Mouse (Mus musculus) urinary bladder, postnatal 0 days (tissue): ENCODE results near the gene Defb11. TPM values are rescaled to one million over a fixed set of nuclear protein-coding genes. Genes with fewer than 3 reads are reported as not detected.

Experiments
- polyA plus RNA-seq: library from polyadenylated mRNA; unstranded; fragments of >200 nt; fragmentation: Nextera tagmentation; extraction: Ambion mirVana; gene quantifications from 2 replicates; pipeline ENCODE4 v1.2.1, GENCODE M21; 2015

Gene Defb11
- not detected in 2 replicates for polyA plus RNA-seq

DNA sequence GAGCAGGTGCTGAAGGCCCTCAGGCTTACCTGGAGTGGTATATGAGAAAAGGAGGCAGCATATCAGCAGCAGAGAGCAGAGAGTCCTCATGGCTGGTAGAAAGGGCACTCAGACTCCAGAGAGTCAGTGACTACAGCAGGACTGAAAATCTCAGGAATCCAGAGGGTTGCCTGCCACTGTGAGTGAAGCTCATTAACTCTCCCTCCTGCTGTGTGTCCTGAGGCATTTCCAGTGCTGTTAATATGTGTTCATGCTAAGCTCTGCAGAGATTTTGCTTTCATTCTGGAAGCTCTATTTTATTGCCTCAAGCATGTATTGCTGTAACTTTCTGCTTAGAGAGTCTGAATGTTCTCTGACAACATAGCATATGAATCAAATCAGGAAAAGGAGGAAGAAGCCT lies at the start of gene Defb11:
Defb11 (minus strand) TSS at position 123 of the 400 bp plus-strand sequence.

DNA sequence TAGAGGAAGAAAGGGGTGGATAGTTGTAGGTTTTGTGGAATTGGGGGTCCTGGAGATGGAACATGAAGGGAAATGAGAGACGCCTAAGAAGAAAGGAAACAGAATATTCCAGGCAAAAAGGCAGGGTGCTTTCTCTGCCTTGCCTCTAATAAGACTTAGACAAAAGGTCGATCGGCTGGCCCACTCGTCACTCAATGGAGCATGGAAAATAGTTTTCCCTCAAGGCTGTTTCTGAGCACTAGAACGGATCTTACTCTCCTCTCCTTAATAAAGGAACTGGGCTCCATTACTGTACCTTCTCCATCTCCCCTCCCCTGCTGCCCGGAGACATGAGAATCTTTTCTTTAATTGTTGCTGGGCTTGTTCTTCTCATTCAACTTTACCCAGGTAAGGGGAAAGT lies 40.2 kb upstream of the Defb11 start, which contains the start of gene Defb13:
Defb13 (plus strand) TSS at position 301 of the 400 bp plus-strand sequence.

DNA sequence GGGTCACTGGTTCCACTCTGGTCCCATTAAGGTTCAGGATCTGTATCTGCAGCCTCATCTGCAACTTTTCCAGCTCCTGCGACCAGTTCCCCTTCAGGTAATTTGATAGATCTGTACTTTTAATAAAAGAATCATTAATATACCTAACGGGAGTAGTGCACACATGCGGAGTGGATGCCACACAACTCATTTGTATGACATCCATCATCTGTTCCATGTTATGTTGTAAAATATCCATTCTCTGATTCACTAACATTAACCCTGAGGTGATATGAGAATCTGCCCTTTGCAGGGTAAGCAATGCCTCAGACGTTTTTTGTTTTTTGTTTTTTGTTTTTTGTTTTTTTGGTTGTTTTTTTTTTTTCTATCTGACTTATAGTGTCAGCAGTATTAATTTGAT lies 31.8 kb upstream of the Defb11 start, which contains the start of gene Defb35:
Defb35 (plus strand) TSS at position 301 of the 400 bp plus-strand sequence.

DNA sequence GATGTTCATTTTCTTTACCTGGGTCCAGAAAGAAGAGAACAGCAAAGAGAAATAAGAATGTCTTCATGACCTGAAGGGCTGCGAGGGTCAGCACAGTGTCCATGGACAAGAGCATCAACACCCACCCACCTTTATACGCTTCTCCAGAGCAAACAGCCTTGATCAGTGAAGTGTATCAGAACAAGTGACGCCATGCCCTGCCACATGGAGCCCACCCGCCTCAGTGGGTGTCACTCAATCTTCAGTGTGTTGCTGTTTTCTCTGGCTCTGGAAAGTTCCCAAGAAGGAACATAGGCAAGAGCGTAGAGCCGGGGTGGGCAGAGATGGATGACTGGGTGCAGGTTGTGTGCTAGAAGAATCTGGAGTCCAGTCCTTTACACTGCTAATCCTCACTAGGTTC lies 26.4 kb upstream of the Defb11 start, which contains the start of gene Defb15:
Defb15 (minus strand) TSS at position 101 of the 400 bp plus-strand sequence.

DNA sequence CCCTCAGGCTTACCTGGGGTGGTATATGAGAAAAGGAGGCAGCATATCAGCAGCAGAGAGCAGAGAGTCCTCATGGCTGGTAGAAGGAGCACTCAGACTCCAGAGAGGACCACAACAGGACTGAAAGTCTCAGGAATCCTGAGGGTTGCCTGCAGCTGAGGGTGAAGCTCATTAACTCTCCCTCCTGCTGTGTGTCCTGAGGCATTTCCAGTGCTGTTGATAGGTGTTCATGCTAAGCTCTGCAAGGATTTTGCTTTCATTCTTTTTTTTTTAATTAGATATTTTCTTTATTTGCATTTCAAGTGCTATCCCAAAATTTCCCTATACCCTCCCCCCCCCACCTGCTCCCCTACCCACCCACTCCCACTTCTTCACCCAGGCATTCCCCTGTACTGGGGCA lies 20.9 kb downstream of the Defb11 start, which contains the start of gene Defb9:
Defb9 (minus strand) TSS at position 101 of the 400 bp plus-strand sequence.

DNA sequence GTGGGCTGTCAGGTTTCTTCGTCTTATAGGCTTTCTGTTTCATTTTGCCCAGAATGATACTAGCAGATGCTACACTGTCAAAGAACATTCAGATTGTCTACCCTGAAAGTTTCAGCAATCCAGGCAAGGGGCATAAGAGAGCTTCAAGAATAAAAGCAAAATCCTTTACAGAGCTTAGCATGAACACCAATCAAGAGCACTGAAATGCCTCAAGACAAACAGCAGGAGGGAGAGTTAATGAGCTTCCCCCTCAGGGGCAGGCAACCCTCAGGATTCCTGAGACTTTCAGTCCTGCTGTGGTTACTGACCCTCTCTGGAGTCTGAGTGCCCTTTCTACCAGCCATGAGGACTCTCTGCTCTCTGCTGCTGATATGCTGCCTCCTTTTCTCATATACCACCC lies 47.6 kb downstream of the Defb11 start, which contains the start of gene Defb10:
Defb10 (plus strand) TSS at position 316 of the 400 bp plus-strand sequence.

Other genes starting within 250 kb of the Defb11 start
- not detected in 2 replicates for gene Defa34, start 240.6 kb downstream of the Defb11 start, polyA plus RNA-seq
- not detected in 2 replicates for gene AY761184, start 202.8 kb downstream of the Defb11 start, polyA plus RNA-seq
- not detected in 2 replicates for gene Defa24, start 171.9 kb downstream of the Defb11 start, polyA plus RNA-seq
- not detected in 2 replicates for gene Defb50, start 82.9 kb downstream of the Defb11 start, polyA plus RNA-seq
- gene Defb2, start 66.5 kb downstream of the Defb11 start, polyA plus RNA-seq = not detected in 2 replicates
- gene Defb10, start 47.5 kb downstream of the Defb11 start, polyA plus RNA-seq = not detected in 2 replicates
- not detected in 2 replicates for gene Defb9, start 21.0 kb downstream of the Defb11 start, polyA plus RNA-seq
- gene Defb15, start 26.3 kb upstream of the Defb11 start, polyA plus RNA-seq = not detected in 2 replicates
- gene Defb35, start 31.9 kb upstream of the Defb11 start, polyA plus RNA-seq = not detected in 2 replicates
- not detected in 2 replicates for gene Defb13, start 40.4 kb upstream of the Defb11 start, polyA plus RNA-seq
- not detected in 2 replicates for gene Fam90a1a, start 52.3 kb upstream of the Defb11 start, polyA plus RNA-seq
- gene Ccdc70, start 63.4 kb upstream of the Defb11 start, polyA plus RNA-seq = not detected in 2 replicates
- gene Atp7b, start 153.9 kb upstream of the Defb11 start, polyA plus RNA-seq = 0.08 and 0.10 TPM in 2 replicates
- gene Alg11, start 154.3 kb upstream of the Defb11 start, polyA plus RNA-seq = 15.9 and 19.1 TPM in 2 replicates
- gene Nek5, start 218.6 kb upstream of the Defb11 start, polyA plus RNA-seq = 0.60 and 0.75 TPM in 2 replicates